In the genomic region with DNA sequence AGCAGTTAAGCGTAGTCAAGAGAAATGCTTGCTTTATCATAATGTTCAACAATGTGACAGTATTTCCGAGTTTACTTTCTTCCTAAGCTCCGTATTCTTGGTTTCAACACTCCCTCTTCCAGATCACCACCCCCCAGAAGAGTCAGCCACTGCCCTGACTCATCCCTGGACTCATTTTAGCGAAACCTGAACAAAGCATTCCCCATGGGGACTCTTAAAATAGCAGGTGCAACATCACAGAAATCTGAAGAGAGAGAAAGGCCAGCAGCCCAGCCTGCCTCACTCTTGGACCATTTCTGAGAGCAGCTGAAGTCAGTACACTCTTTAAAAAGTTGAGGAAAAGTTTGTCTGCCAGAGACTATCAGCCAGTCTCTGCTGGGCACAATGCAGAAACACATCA, we compare ENCODE assay signal across 10 mouse cellular contexts. TPM values are rescaled to one million over a fixed set of nuclear protein-coding genes. Genes with fewer than 3 reads are reported as not detected.
DNase-seq lines count a peak whose midpoint lies in the region; ATAC-seq lines count a peak whose summit lies in the region.
"Had no signal": no experiment of that assay in that cellular context is flagged by ENCODE, and none has a peak within 500 bp of the region (broad histone marks: within the 10 kb centered on the region; RNA-seq: fewer than 3 reads in every experiment).

No protein-coding gene starts in this region.

- H3K4me2 ChIP-seq in heart, embryonic 14.5 days (ENCODE audit: low read length): peak overlapping the region; percentile 95
- H3K4me2 ChIP-seq in hindbrain, embryonic 11.5 days (replicated peaks; ENCODE audit: low read depth, low read length): peak overlapping the region; percentile 59
- H3K4me2 ChIP-seq in midbrain, embryonic 13.5 days (replicated peaks): peak overlapping the region; percentile 71

- H3K27ac ChIP-seq in heart, embryonic 14.5 days (replicated peaks in 1 of 2; ENCODE audit: control insufficient read depth in 1 of 2, insufficient read depth in 1 of 2, low read depth in 2 of 2, low read length in 2 of 2): no peak overlapping the region
- no peak overlapping the region for H3K27ac ChIP-seq in brown adipose tissue, adult 24 weeks (replicated peaks; ENCODE audit: low read depth, low read length)
- no peak overlapping the region for H3K27ac ChIP-seq in hindbrain, embryonic 11.5 days (ENCODE audit: low read depth, low read length)
- H3K27ac ChIP-seq in midbrain, embryonic 13.5 days: no peak overlapping the region

- no peak for DNase-seq in heart, postnatal 4 days
- DNase-seq in hindbrain, embryonic 11.5 days (ENCODE audit: low spot score): no peak
- DNase-seq in urinary bladder, adult 18-20 months (ENCODE audit: low spot score in 2 of 2): no peak
- no peak for DNase-seq in adrenal gland, postnatal 10 days
- no peak for DNase-seq in B cell, adult 2 months
- DNase-seq: thymus, postnatal 14 days had no signal

- no peaks in the 10 kb centered on the region for H3K9me3 ChIP-seq in heart, embryonic 14.5 days (ENCODE audit: control insufficient read depth, low read length)
- no peaks in the 10 kb centered on the region for H3K9me3 ChIP-seq in hindbrain, embryonic 11.5 days (ENCODE audit: control insufficient read depth, low read length)
- H3K9me3 ChIP-seq in midbrain, embryonic 13.5 days: no peaks in the 10 kb centered on the region

- peaks cover 5 to 19% of the 10 kb centered on the region in 2 experiments; a peak in 2 of 4 replicates for H3K4me1 ChIP-seq in heart, embryonic 14.5 days (ENCODE audit: control insufficient read depth in 2 of 2, insufficient read depth in 2 of 2, low read length in 2 of 2)
- no peaks in the 10 kb centered on the region for H3K4me1 ChIP-seq in brown adipose tissue, adult 24 weeks (ENCODE audit: control insufficient read depth, insufficient read depth, insufficient read length, low read length)
- no peaks in the 10 kb centered on the region for H3K4me1 ChIP-seq in hindbrain, embryonic 11.5 days (replicated peaks; ENCODE audit: control insufficient read depth, insufficient read depth, low read length)
- H3K4me1 ChIP-seq in midbrain, embryonic 13.5 days (replicated peaks): peaks cover 27% of the 10 kb centered on the region

- H3K36me3 ChIP-seq in heart, embryonic 14.5 days (ENCODE audit: control insufficient read depth, insufficient read depth, low read length): no peaks in the 10 kb centered on the region
- no peaks in the 10 kb centered on the region for H3K36me3 ChIP-seq in hindbrain, embryonic 11.5 days (ENCODE audit: control insufficient read depth, insufficient read depth, low read length)
- H3K36me3 ChIP-seq in midbrain, embryonic 13.5 days: no peaks in the 10 kb centered on the region

- no peaks in the 10 kb centered on the region for H3K27me3 ChIP-seq in heart, embryonic 14.5 days (ENCODE audit: control insufficient read depth, insufficient read depth, low read length)
- no peaks in the 10 kb centered on the region for H3K27me3 ChIP-seq in hindbrain, embryonic 11.5 days (ENCODE audit: control insufficient read depth, insufficient read depth, low read length)
- H3K27me3 ChIP-seq in midbrain, embryonic 13.5 days: no peaks in the 10 kb centered on the region; the same call in 1 of the 2 replicates

- WGBS in heart, embryonic 14.5 days: 38% methylated on average over 4 of the region's 4 CpGs
- 68% methylated on average over 4 of the region's 4 CpGs for WGBS in hindbrain, embryonic 11.5 days
- 43% methylated on average over 4 of the region's 4 CpGs for whole genome bisulfite sequencing in midbrain, embryonic 13.5 days

- H3K4me3 ChIP-seq in heart, embryonic 14.5 days (ENCODE audit: control insufficient read depth in 1 of 2, insufficient read depth in 1 of 2, low read depth in 1 of 2, low read length in 2 of 2): peak overlapping the region in 1 of 2 experiments; percentile 85; a peak in 1 of 4 replicates
- peak overlapping the region; percentile 5; the same call in 1 of the 2 replicates for H3K4me3 ChIP-seq in brown adipose tissue, adult 24 weeks (ENCODE audit: insufficient read depth, low read depth, low read length)
- H3K4me3 ChIP-seq in hindbrain, embryonic 11.5 days (ENCODE audit: low read depth, low read length): peak overlapping the region; percentile 56
- H3K4me3 ChIP-seq in midbrain, embryonic 13.5 days (replicated peaks): peak overlapping the region; percentile 76

- peak overlapping the region; percentile 46; the same call in 1 of the 2 replicates for H3K9ac ChIP-seq in heart, embryonic 14.5 days (ENCODE audit: low read length)
- H3K9ac ChIP-seq in hindbrain, embryonic 11.5 days (ENCODE audit: low read depth, low read length): no peak overlapping the region
- peak overlapping the region; percentile 12; the same call in 1 of the 2 replicates for H3K9ac ChIP-seq in midbrain, embryonic 13.5 days (replicated peaks)

- ATAC-seq in heart, embryonic 14.5 days (ENCODE audit: insufficient number of reproducible peaks, insufficient read depth, low FRiP score, low read depth): no peak
- ATAC-seq in hindbrain, embryonic 11.5 days (ENCODE audit: low FRiP score): no peak
- no peak for ATAC-seq in midbrain, embryonic 13.5 days

RNA-seq across cellular contexts. Expression of gene Tmtc2, which starts 2.4 kb away (rescaled TPM):
- polyA plus RNA-seq in heart, embryonic 14.5 days (2014; fragmentation: Nextera tagmentation; extraction: Ambion mirVana): 2.5 and 3.3 TPM in 2 replicates
- 1 to 10 TPM; 5.5 to 7.6 TPM for total RNA-seq in heart, postnatal 4 days (2021)
- 1.1 and 2.8 TPM in 2 replicates for polyA plus RNA-seq in brown adipose tissue, adult 24 weeks (2012; ENCODE audit: insufficient read depth, insufficient read length, missing spikeins)
- polyA plus RNA-seq in hindbrain, embryonic 11.5 days (2014; fragmentation: Nextera tagmentation; extraction: Ambion mirVana): 6.4 and 9.5 TPM in 2 replicates
- 8.3 and 9.2 TPM in 2 replicates for polyA plus RNA-seq in midbrain, embryonic 13.5 days (2015; fragmentation: Nextera tagmentation; extraction: Ambion mirVana)
- total RNA-seq in adrenal gland, postnatal 10 days (2021): 1 to 10 TPM; 8.7 to 9.7 TPM
- total RNA-seq: monocyte, adult 5-6 weeks had no signal
